Mouse (Mus musculus) lung, postnatal 0 days (tissue): ENCODE results near the gene Pp2d1.

Experiments
- CTCF ChIP-seq: IDR thresholded peaks from 2 replicates; pipeline ENCODE4 v1.5.1; 2016; ENCODE audit warnings: antibody characterized with exemption, mild to moderate bottlenecking
- EP300 ChIP-seq: IDR thresholded peaks from 2 replicates; pipeline ENCODE4 v1.6.1; 2016; ENCODE audit warnings: antibody characterized with exemption, mild to moderate bottlenecking, control low read depth

DNA sequence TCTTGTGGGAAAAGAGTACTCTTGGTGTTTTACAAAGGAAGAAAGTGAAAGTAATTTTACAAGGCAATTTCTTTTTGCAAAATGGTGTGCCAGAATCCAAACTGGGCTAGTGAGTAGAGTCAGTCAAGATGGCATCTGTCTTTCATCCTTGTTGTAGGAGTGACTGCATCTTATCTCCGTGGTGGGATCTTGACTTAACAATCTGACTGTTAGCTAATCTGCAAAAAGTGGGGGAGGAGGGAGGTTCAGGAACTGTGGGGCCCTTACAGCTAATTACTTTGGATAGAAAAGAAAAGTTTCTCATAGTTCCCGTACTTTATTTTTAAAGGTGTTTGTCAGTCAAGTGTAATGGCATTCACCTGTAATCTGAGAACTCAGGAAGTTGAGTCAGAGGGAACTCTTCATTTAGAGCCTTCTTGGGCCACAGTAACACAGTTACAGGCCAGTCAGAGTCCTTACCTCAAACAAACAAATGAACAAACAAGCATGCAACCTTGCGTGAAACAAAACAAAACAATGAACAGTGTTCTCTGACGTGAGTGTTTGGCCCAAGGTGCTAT is 42.9 kb upstream of the Pp2d1 start:
- no peak for TF ChIP-seq CTCF
- TF ChIP-seq EP300 = no peak
